Mouse (Mus musculus): ENCODE measurements around the gene Limch1. TPM values are rescaled to one million over a fixed set of nuclear protein-coding genes. Genes with fewer than 3 reads are reported as not detected.

Limch1 gene
- polyA plus RNA-seq, 1 experiment from 2014 or later, result 12.7 TPM

GRCm38 (mm10) chr5:66815877-66816276, 70.2 kb downstream of the Limch1 start:
- no peak overlapping the region for H3K4me3 ChIP-seq (ENCODE audit: low read depth, low read length)
- H3K27me3 ChIP-seq (ENCODE audit: control insufficient read depth, insufficient read depth, low read length), result no peaks in the 10 kb centered on the region
- 36% methylated on average over 6 of the region's 6 CpGs for WGBS
- no peak for ATAC-seq (ENCODE audit: insufficient number of reproducible peaks, insufficient read depth, low FRiP score, low read depth)
- H3K27ac ChIP-seq (ENCODE audit: low read length), result no peak overlapping the region
- H3K36me3 ChIP-seq (ENCODE audit: control insufficient read depth, insufficient read depth, low read length), result no peaks in the 10 kb centered on the region
- no peaks in the 10 kb centered on the region for H3K4me1 ChIP-seq (ENCODE audit: control insufficient read depth, insufficient read depth, low read length)
- H3K4me2 ChIP-seq (replicated peaks; ENCODE audit: low read depth, low read length), result no peak overlapping the region
- H3K9ac ChIP-seq (replicated peaks; ENCODE audit: low read depth, low read length), result no peak overlapping the region
- H3K9me3 ChIP-seq (ENCODE audit: control insufficient read depth, low read depth, low read length), result no peaks in the 10 kb centered on the region

GRCm38 (mm10) chr5:66816751-66817150, 71.1 kb downstream of the Limch1 start:
- no peak for ATAC-seq (ENCODE audit: insufficient number of reproducible peaks, insufficient read depth, low FRiP score, low read depth)
- Histone ChIP-seq H3K4me3 (ENCODE audit: low read depth, low read length) (no peak overlapping the region), H3K27me3 (ENCODE audit: control insufficient read depth, insufficient read depth, low read length) (no peaks in the 10 kb centered on the region), H3K9me3 (ENCODE audit: control insufficient read depth, low read depth, low read length) (no peaks in the 10 kb centered on the region), H3K27ac (ENCODE audit: low read length) (no peak overlapping the region), H3K9ac (replicated peaks; ENCODE audit: low read depth, low read length) (no peak overlapping the region), H3K36me3 (ENCODE audit: control insufficient read depth, insufficient read depth, low read length) (no peaks in the 10 kb centered on the region), H3K4me2 (replicated peaks; ENCODE audit: low read depth, low read length) (no peak overlapping the region), H3K4me1 (ENCODE audit: control insufficient read depth, insufficient read depth, low read length) (no peaks in the 10 kb centered on the region)
- 54% methylated on average over 18 of the region's 18 CpGs for WGBS

- WGBS, result 94% methylated on average over 8 of the region's 8 CpGs
- Histone ChIP-seq H3K9ac (replicated peaks; ENCODE audit: low read depth, low read length) (no peak overlapping the region), H3K9me3 (ENCODE audit: control insufficient read depth, low read depth, low read length) (no peaks in the 10 kb centered on the region), H3K27me3 (ENCODE audit: control insufficient read depth, insufficient read depth, low read length) (no peaks in the 10 kb centered on the region), H3K4me1 (ENCODE audit: control insufficient read depth, insufficient read depth, low read length) (no peaks in the 10 kb centered on the region), H3K4me3 (ENCODE audit: low read depth, low read length) (no peak overlapping the region), H3K27ac (ENCODE audit: low read length) (no peak overlapping the region), H3K4me2 (replicated peaks; ENCODE audit: low read depth, low read length) (no peak overlapping the region), H3K36me3 (ENCODE audit: control insufficient read depth, insufficient read depth, low read length) (no peaks in the 10 kb centered on the region)
- no peak for ATAC-seq (ENCODE audit: insufficient number of reproducible peaks, insufficient read depth, low FRiP score, low read depth)
These were observed 71.7 kb downstream of the Limch1 start for GRCm38 (mm10) chr5:66817184-66817956.

GRCm38 (mm10) chr5:66822500-66823205, 77.0 kb downstream of the Limch1 start:
- ATAC-seq (ENCODE audit: insufficient number of reproducible peaks, insufficient read depth, low FRiP score, low read depth), result no peak
- H3K9ac ChIP-seq (replicated peaks; ENCODE audit: low read depth, low read length), result no peak overlapping the region
- no peak overlapping the region for H3K4me3 ChIP-seq (ENCODE audit: low read depth, low read length)
- no peaks in the 10 kb centered on the region for H3K36me3 ChIP-seq (ENCODE audit: control insufficient read depth, insufficient read depth, low read length)
- no peaks in the 10 kb centered on the region for H3K27me3 ChIP-seq (ENCODE audit: control insufficient read depth, insufficient read depth, low read length)
- H3K4me2 ChIP-seq (replicated peaks; ENCODE audit: low read depth, low read length), result no peak overlapping the region
- whole genome bisulfite sequencing, result 86% methylated on average over 6 of the region's 6 CpGs
- no peaks in the 10 kb centered on the region for H3K4me1 ChIP-seq (ENCODE audit: control insufficient read depth, insufficient read depth, low read length)
- H3K9me3 ChIP-seq (ENCODE audit: control insufficient read depth, low read depth, low read length), result no peaks in the 10 kb centered on the region
- no peak overlapping the region for H3K27ac ChIP-seq (ENCODE audit: low read length)

GRCm38 (mm10) chr5:66825586-66825985, 80.0 kb downstream of the Limch1 start:
- no peak overlapping the region for H3K9ac ChIP-seq (replicated peaks; ENCODE audit: low read depth, low read length)
- H3K27me3 ChIP-seq (ENCODE audit: control insufficient read depth, insufficient read depth, low read length), result no peaks in the 10 kb centered on the region
- no peak overlapping the region for H3K4me3 ChIP-seq (ENCODE audit: low read depth, low read length)
- H3K4me2 ChIP-seq (replicated peaks; ENCODE audit: low read depth, low read length), result no peak overlapping the region
- no peaks in the 10 kb centered on the region for H3K4me1 ChIP-seq (ENCODE audit: control insufficient read depth, insufficient read depth, low read length)
- H3K36me3 ChIP-seq (ENCODE audit: control insufficient read depth, insufficient read depth, low read length), result no peaks in the 10 kb centered on the region
- no peak overlapping the region for H3K27ac ChIP-seq (ENCODE audit: low read length)
- 86% methylated on average over 4 of the region's 4 CpGs for WGBS
- ATAC-seq (ENCODE audit: insufficient number of reproducible peaks, insufficient read depth, low FRiP score, low read depth), result no peak
- H3K9me3 ChIP-seq (ENCODE audit: control insufficient read depth, low read depth, low read length), result no peaks in the 10 kb centered on the region

- WGBS, result 38% methylated on average over 8 of the region's 8 CpGs
- no peaks in the 10 kb centered on the region for H3K9me3 ChIP-seq (ENCODE audit: control insufficient read depth, low read depth, low read length)
- H3K36me3 ChIP-seq (ENCODE audit: control insufficient read depth, insufficient read depth, low read length), result no peaks in the 10 kb centered on the region
- H3K9ac ChIP-seq (replicated peaks; ENCODE audit: low read depth, low read length), result no peak overlapping the region
- H3K4me1 ChIP-seq (ENCODE audit: control insufficient read depth, insufficient read depth, low read length), result no peaks in the 10 kb centered on the region
- H3K4me2 ChIP-seq (replicated peaks; ENCODE audit: low read depth, low read length), result no peak overlapping the region
- H3K27ac ChIP-seq (ENCODE audit: low read length), result no peak overlapping the region
- no peak overlapping the region for H3K4me3 ChIP-seq (ENCODE audit: low read depth, low read length)
- no peak for ATAC-seq (ENCODE audit: insufficient number of reproducible peaks, insufficient read depth, low FRiP score, low read depth)
- no peaks in the 10 kb centered on the region for H3K27me3 ChIP-seq (ENCODE audit: control insufficient read depth, insufficient read depth, low read length)
These were observed 81.2 kb downstream of the Limch1 start for GRCm38 (mm10) chr5:66826844-66827243.

- Histone ChIP-seq H3K36me3 (ENCODE audit: control insufficient read depth, insufficient read depth, low read length) (no peaks in the 10 kb centered on the region), H3K4me2 (replicated peaks; ENCODE audit: low read depth, low read length) (no peak overlapping the region), H3K9me3 (ENCODE audit: control insufficient read depth, low read depth, low read length) (no peaks in the 10 kb centered on the region), H3K4me3 (ENCODE audit: low read depth, low read length) (no peak overlapping the region), H3K9ac (replicated peaks; ENCODE audit: low read depth, low read length) (no peak overlapping the region), H3K4me1 (ENCODE audit: control insufficient read depth, insufficient read depth, low read length) (no peaks in the 10 kb centered on the region), H3K27me3 (ENCODE audit: control insufficient read depth, insufficient read depth, low read length) (no peaks in the 10 kb centered on the region), H3K27ac (ENCODE audit: low read length) (no peak overlapping the region)
- WGBS, result 81% methylated on average over 5 of the region's 5 CpGs
- ATAC-seq (ENCODE audit: insufficient number of reproducible peaks, insufficient read depth, low FRiP score, low read depth), result no peak
These were observed 83.9 kb downstream of the Limch1 start for GRCm38 (mm10) chr5:66829505-66829904.

- no peak overlapping the region for H3K4me2 ChIP-seq (replicated peaks; ENCODE audit: low read depth, low read length)
- H3K4me1 ChIP-seq (ENCODE audit: control insufficient read depth, insufficient read depth, low read length), result no peaks in the 10 kb centered on the region
- no peak for ATAC-seq (ENCODE audit: insufficient number of reproducible peaks, insufficient read depth, low FRiP score, low read depth)
- no peaks in the 10 kb centered on the region for H3K36me3 ChIP-seq (ENCODE audit: control insufficient read depth, insufficient read depth, low read length)
- 87% methylated on average over 10 of the region's 10 CpGs for WGBS
- no peak overlapping the region for H3K4me3 ChIP-seq (ENCODE audit: low read depth, low read length)
- no peaks in the 10 kb centered on the region for H3K27me3 ChIP-seq (ENCODE audit: control insufficient read depth, insufficient read depth, low read length)
- H3K9me3 ChIP-seq (ENCODE audit: control insufficient read depth, low read depth, low read length), result no peaks in the 10 kb centered on the region
- no peak overlapping the region for H3K9ac ChIP-seq (replicated peaks; ENCODE audit: low read depth, low read length)
- H3K27ac ChIP-seq (ENCODE audit: low read length), result no peak overlapping the region
These were observed 84.6 kb downstream of the Limch1 start for GRCm38 (mm10) chr5:66830206-66830605.

Data from stomach, embryonic 14.5 days (tissue).